Mouse (Mus musculus) liver, embryonic 18 days (tissue): ENCODE measurements around the gene Pak1. TPM values are rescaled to one million over a fixed set of nuclear protein-coding genes. Genes with fewer than 3 reads are reported as not detected.

Experiments used
- polyA plus RNA-seq: library from polyadenylated mRNA; depleted of rRNA; stranded (reverse); fragments of >200 nt; gene quantifications from 2 replicates; pipeline ENCODE4 v1.2.3, GENCODE M21; 2012; rRNA removed

The Pak1 gene
- polyA plus RNA-seq: 9.6 and 9.8 TPM in 2 replicates

GRCm38 (mm10) chr7:97788190-97788668 is at the start of gene Pak1:
Gene Pak1 (plus strand): TSS chr7:97788541.

DNA sequence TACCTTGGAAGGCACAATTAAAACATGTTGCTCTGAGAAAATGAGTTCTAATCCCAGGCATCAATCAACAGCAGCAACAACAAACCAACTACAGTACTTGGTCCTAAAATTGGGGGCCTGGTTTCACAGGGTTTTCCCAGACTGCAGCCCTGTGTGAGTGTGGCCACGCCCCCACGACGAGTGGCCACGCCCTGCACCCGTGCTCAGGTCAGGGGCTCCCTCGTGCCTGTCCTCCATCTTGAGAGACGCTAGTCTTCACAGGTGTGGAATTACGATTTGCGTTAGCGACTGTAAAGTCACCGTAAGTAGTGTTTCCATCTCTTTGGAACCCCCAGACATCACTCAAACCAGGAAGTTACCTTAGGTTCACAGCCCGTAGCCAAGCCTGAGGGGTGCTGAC is 131.4 kb downstream of the Pak1 start, which contains the start of gene Gdpd4:
TSS of gene Gdpd4 (plus strand) at position 214 of the 400 bp plus-strand sequence.

Other genes with a start within 250 kb of the Pak1 start
- gene Aamdc, start 209.0 kb upstream of the Pak1 start, polyA plus RNA-seq: 11.2 and 13.5 TPM in 2 replicates
- gene Rsf1, start 208.7 kb upstream of the Pak1 start, polyA plus RNA-seq: 2.4 and 3.5 TPM in 2 replicates
- gene Clns1a, start 91.9 kb upstream of the Pak1 start, polyA plus RNA-seq: 25.8 and 26.1 TPM in 2 replicates
- gene Aqp11, start 50.3 kb upstream of the Pak1 start, polyA plus RNA-seq: 40.4 and 51.9 TPM in 2 replicates
- not detected in 2 replicates for gene Gdpd4, start 131.4 kb downstream of the Pak1 start, polyA plus RNA-seq